Mouse (Mus musculus) forelimb bud, embryonic 11.5 days (tissue): ENCODE results near the gene Ubox5.
"Not testable (repeated sequence)": the region's sequence is repeated elsewhere in the genome, so short reads cannot be mapped to it uniquely, and the experiment has no call there.

Experiments
- DNase-seq: peaks from one replicate; pipeline ENCODE4 v3.0.0-alpha.2; 2012; ENCODE audit warnings: low read depth, low spot score

The Ubox5 gene

DNA sequence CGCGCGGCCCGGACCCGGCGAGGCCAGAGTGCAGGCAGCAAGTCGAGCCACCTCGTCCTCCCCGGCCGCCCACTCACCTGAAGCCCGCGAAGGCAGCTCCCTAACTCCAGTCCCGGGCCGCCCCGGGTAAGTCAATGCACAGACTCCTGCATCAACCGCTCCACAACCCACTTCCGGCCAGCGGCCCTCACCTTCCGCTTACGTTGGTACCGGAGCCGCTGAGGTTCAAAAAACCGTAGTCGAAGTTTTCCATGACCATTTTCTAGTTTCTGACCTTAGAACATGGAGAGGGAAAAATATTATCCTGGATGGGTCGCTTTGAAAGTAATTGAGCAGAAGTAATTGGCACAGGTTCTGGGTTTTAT is at the start of gene Ubox5, which contains the start of gene Fastkd5:
Ubox5 (minus strand) TSS at position 200 of the 365 bp plus-strand sequence.
Fastkd5 (minus strand) TSS at position 189 of the 365 bp plus-strand sequence.
- DNase-seq: peak; percentile 83

DNA sequence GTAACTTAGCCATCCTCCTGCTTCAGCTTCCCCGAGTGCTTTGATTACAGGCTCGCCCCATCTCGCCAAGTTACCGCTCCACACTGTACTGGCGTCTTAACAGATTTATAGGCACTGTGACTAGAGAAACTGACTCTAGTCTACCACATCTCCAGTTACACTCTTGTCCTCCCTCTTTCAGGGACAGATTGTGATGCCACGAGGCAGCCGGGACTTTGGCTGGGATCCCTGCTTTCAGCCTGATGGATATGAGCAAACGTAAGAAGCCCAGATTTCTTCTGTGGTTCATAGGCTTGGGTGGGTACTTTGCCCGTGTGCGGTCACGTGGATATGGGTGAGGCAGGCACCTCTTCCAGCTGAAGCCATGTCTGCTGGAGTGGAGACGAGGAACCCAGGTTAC is 49.3 kb upstream of the Ubox5 start:
- DNase-seq: no peak

DNA sequence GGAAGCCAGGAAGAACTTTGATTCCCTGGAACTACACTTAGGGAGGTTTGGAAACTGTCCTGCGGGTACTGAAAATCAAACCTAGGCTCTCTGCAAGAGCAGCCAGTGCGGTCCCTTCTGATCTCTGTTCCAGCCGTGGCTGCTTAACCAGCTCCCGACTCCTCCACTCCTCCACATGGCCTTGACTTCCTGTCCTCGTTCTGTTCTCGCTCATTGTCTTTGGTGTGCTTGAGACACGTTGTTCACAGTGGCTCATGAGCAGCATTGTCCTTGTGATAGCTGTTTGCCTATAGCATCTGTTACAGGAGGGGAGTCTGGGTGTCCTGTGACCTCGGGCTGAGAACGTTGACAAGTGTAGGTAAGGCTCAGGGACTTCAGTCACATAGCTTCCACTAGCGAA is 47.4 kb upstream of the Ubox5 start:
- DNase-seq: no peak

DNA sequence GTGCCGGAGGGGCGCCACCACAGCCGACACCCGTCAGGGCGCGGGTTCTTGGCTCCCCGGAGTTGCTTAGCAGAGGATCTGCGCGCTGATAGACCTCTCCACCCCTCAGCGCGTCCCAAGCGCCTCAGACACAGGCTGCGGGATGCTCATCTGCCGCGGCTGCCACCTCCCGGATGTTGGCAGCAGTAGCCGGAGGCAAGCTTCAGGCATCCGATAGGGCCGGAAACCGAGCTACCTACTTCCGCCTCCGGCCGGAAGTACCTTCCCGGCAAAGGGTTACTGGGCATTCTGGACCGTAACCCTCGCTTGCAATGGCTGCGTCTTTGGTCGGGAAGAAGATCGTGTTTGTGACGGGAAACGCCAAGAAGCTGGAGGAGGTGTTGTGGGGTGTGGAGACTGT is 37.7 kb upstream of the Ubox5 start, which contains the start of gene Itpa:
Itpa (plus strand) TSS at position 52 of the 400 bp plus-strand sequence.
- DNase-seq: peak; percentile 88

DNA sequence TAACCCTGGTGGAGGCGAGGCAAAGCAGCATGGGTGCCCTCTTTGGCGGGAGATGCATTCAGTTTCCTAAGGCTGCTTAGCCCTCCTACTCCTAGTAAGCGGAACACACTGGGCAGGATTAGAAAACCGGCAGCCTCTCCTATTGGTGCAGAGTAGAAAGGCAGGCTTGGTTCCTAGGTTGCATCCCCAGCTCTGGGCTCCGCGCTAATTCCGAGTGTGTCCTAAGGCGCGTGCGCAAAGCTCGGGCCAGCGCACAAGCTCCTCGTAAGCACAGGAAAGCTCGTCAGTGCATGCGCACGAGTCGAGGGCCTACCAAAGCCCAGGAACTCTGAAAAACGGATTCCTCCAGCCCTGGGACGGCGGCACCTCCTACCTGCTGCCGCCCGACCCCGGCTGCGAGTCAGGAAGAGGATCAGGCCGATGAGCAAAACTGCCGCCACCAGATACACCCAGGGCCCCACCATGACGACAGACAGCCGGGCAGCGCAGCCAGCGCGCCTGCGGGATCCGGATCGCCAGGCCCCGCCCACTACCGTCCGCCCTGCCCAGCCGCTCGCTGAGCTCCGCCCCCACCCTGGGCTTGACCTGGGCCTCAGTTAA is 34.4 kb upstream of the Ubox5 start, which contains the start of gene Ddrgk1:
Ddrgk1 (minus strand) TSS at position 558 of the 600 bp plus-strand sequence.
- DNase-seq: peak; percentile 97

DNA sequence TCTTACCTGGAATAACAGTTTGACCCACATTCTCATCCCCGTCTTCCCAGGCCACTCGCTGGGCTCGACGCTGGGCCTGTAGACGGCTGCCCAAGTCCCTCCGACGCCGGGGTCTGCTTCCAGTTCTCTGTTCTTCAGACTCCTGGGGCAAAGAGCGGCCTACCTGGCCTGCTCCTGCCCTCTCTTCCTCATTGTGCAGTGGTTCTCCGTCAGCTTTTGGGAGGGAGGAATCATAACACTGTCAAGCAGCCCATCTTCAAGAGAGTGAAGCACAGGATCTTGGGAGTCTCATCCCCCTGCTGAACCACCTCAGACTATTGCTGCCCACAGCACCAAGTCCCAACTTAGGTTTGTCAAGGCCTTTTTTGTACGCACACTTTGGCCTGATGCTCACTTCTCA is 33.5 kb upstream of the Ubox5 start:
- no peak for DNase-seq

DNA sequence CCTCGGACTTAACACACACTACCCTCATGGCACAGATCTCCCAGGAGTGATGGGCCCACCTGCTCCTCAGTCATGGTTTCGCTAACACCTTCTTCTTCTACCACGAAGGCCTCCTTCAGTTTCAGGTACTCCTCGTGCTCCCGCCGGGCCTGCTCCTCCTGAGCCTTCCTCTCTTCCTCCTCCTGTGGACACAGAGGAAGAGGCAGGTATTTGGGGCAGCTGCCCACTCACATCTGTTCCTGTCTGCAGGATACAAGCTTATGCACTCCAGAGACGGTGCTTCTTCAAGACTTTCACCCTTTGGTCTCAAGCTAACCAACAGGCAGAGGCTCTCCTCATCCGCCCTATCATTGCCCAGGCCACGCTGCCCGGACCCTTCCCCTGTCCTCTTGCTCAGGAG is 28.7 kb upstream of the Ubox5 start:
- no peak for DNase-seq

DNA sequence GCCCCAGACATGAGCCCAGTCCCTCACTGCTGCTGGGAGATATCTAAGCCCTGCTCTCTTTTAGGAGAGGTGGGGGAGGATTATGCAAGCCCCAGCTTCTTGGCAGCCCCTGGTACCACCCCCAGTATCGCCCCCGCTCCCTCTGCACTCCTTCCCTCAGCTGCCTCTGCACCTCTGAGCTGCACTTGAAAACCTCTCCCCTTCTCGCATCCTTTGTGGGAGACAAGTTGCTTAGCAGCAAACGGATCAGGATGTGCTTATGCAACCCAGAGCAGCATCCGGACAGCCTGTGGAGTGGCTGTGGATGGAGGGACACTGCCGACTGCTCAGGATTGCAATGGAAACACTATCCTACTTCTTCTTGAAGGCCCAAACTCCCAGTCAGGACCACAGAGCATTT is 27.7 kb upstream of the Ubox5 start:
- DNase-seq: no peak

DNA sequence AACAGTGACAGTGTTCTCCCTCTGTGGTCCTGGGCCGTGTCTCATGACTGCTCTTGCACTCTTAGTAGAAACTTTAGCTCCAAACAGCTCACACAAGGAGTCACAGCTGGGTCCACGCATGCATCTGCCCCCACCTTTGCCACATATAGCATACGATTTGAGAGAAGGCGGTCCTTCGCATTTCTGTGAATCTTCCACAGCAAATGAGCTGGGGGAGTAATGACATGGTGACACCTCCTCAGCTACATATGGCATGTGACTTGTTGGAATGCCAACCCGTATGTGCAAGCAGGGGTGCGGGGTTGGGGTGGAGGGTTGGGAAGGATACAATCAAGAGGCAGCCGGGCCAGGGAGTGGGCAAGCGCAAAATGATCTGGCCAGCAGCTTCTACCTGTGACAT is 26.7 kb upstream of the Ubox5 start:
- DNase-seq: no peak

DNA sequence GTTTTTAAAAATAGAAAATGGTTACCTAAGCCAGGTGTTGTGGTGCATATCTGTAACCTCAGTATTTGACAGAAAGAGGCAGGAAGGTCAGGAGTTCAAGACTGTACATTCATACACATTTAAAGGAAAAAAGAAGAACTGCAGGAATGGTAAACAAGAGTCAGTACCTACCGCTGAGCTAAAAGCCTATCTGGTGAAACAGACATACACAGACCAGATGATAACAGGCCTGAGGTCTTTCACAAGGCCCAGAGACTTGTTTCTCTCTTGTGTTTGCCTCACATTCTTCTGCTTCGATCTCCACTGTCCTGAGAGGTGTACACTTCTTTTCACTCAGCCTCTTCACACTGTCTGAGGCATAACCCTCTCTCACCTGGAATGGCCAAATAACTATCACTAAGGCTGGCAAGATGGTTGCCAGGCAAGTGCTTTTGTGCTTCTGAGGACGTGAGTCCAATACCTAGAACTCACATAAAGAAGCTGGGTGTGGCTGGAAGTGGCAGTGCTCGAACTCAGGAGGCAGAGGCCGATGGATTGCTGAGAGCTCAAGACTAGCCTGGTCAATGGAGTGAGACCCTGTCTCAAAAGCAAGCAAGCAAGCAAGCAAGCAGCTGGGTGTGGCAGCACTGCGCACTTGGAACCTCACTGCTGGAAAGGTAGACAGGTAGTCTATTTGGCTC is 26.0 kb upstream of the Ubox5 start:
- DNase-seq: no peak

DNA sequence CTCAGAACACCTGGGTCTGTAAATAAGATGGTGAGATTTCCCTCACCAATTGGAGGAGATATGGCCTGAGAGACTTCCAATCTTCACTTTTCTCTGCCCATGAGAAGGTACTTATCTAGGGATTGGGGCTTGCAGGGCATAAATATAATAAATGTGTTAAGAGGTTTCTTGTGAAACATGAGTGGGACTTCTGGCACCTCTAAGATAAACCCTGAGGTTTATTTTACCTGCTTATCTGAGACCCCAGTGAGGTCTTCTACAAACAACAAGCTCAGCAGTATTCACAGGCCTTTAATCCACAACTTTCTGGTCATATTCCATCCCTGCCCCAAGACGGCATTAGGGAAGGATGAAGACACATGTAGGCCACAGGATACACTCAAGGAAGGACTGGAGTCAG is 23.9 kb upstream of the Ubox5 start:
- no peak for DNase-seq

DNA sequence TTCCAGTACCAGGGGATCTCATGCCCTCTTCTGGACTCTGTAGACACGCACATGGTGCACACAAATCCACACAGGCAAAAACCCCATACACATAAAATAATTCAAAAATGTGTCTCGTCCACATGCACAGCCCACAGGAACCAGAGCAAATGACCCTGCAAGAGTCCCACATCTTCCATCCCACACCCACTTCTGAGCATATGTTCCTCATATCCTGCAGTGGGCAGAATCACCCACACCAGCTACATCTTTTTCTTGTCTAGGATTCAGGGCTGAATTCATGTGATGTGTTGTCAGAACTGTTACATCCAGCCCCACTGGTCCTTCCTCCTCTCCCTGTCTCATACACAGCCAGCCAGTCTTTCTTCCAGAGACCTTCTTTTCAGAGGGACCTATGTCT is 23.5 kb upstream of the Ubox5 start:
- no peak for DNase-seq

DNA sequence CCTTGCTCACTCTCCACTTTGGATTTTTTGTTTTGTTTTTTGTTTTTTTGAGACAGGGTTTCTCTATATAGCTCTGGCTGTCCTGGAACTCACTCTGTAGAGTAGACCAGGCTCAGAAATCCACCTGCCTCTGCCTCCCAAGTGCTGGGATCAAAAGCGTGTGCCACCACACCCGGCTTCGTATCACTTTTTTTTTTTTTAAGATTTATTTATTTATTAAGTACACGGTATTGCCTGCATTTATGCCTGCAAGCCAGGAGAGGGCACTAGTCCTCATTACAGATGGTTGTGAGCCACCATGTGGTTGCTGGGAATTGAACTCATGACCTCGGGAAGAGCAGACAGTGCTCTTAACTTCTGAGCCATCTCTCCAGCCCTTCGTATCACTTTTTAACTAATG is 19.2 kb upstream of the Ubox5 start:
- not testable (repeated sequence) for DNase-seq

DNA sequence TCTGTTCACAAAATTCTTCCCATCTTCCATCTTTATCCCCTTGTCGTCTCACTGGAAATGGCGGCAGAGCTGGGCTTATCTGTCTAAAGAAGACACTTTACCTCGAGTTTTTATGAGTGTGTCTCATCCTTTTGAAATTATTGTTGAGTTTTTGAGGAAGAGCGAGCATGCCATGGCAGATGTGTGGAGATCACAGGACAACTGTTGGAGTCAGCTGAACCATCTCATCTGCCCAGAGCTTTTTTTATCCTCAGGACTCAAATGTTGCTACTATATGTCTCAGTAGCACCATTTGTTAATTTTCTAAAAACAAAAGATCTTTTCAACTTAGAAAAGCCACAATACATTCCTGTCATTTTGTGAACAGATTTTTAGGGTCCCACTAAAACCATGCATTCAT is 15.4 kb upstream of the Ubox5 start:
- DNase-seq: no peak

DNA sequence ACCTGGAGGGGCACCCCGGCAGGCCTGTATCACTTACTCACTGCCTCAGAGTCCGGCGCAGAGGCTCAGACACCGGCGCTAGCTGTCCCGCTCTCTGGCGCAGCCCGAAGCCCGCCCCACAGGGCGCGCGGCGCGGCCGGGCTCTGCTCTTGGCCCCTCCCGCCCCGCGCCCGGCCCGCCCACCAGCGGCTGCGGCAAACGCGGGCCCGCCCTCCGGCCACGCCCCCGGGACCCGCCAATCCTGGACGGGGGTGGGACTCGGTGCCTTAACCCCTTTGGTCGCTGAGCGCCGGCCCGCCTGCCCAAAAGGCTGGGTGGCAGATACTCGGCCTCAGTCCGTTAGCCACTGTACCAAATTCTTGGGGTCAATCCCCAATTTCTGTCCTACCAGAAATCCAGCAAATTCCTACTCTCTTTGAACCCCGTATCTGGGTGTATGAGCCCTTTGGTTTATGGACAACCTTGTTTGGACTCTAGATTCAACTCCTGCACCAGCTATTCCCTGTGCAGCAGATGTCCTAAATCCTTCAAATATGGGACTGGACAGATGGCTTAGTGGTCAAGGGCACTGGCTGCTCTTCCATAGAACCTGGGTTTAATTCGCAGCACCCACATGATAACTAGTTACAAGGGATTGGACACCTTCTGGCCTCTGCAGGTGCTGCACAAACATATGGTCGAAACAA is 13.0 kb upstream of the Ubox5 start, which contains the start of gene Lzts3:
Lzts3 (minus strand) TSS at position 120 of the 686 bp plus-strand sequence.
- peak; percentile 82 for DNase-seq

DNA sequence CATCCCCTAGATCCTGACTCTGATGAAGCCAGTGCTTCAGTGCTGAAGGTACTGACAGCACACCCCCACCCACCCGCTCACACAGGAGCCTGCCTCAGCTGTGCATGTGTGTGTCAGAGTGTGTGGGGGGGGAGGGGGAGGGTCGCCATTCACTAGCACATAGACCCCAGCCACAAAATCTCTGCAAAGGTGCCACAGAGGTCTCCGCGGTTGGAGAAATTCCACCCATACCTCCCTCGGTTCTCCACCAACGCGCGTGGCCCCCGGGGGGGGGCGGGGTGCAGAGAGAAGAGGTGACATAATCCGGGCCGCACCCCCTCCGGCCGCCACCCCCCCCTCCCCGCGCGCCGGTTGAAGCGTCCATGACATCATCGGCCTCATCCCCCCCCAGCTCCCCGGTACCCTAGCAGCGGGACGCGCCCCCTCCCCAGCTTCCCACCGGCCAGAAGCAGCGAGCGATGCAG is 12.4 kb upstream of the Ubox5 start:
- no peak for DNase-seq

DNA sequence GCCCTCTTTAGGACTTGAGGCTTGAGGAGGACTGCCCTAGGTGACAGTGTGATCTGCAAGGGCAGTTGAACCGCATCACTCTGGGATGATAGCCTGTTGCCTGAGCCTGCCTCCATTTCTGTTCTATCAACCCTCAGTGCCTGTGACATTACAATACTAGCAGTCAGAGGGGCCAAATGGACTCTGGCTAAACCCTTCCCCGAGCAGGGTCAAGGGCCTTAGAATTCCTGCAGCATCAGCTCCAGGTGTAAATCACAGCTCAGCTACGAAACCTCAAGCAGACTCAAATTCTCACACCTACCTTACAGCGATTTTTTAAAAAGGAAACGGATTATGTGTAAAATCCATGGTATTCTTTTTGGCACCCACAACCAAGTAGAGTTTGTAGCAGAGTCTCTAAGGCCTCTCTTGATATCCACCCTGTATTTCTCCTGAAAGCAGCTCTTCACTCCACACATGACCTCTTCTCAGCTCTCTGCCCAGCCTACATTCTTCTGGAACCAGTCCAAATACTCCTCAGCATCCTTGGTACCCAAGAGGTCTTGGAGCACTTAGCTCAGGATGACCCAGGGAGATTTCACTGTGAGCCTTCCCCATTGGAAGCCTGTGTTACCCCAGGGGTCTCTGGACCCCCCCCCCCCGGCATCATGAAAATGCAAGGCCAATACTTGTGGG is 11.7 kb upstream of the Ubox5 start:
- DNase-seq: no peak

DNA sequence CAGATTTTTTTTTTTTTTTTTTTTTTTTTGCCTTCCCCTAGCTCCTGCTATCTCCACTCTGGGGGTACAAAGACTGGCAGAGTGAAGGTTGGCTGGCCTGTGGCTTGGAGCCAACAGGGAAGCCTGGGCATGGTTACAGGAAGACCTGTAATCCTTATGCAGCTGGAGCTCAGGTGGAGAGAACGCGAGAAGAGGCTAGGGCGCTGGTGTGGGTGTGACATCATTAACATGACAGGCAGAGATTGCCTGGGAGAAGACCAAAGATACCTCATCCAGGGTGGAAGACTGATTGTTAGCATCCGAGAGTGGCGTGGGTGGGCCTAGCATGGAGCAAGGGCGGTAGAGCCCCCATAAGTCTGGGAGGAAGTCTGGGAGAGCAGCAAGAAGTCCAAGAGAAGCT is 9.4 kb upstream of the Ubox5 start:
- DNase-seq: no peak

DNA sequence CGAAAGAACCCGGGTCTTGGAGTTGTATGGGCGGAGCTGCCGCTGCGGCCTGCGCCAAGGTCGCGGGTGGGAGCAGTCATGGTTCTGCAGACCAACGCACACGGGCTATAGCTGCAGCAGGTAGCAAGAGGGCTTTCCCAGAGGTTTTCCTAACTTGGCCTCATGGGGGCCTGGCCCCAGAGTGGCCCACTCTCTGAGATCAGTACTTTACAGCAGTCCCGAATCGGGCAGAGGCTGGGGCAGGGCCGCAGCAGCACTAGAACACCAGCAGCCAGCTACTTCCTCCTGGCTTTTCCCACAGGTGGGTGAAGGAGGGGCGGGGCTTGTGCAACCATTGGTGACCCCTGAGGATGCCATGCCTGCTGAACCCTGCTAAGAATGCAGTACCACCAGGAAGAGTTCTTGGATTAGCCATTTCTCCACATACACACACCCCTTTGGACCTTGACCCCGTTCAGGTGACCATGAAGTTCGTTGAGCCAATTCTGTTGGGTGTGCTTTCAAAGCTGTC is 8.3 kb upstream of the Ubox5 start:
- DNase-seq: no peak

DNA sequence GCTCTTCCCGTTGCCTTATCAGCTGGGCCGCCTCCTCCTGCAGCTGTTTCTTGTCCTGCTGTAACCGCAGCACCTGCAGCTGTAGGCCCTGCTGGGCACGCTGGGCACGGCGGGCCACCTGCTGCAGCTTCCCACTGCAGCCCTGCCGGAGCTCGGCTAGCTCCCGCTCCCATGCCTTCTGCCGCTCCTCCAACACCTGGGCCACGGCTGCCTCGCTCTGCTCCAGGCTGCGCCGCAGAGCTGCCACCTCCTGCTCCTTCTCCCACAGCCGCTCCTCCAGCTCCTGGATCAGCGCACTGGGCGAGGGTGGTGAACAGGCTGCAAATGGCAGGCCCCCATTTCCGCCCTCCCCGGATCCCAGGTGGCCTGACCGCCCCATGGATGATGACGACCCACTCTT is 6.0 kb upstream of the Ubox5 start:
- DNase-seq: no peak

DNA sequence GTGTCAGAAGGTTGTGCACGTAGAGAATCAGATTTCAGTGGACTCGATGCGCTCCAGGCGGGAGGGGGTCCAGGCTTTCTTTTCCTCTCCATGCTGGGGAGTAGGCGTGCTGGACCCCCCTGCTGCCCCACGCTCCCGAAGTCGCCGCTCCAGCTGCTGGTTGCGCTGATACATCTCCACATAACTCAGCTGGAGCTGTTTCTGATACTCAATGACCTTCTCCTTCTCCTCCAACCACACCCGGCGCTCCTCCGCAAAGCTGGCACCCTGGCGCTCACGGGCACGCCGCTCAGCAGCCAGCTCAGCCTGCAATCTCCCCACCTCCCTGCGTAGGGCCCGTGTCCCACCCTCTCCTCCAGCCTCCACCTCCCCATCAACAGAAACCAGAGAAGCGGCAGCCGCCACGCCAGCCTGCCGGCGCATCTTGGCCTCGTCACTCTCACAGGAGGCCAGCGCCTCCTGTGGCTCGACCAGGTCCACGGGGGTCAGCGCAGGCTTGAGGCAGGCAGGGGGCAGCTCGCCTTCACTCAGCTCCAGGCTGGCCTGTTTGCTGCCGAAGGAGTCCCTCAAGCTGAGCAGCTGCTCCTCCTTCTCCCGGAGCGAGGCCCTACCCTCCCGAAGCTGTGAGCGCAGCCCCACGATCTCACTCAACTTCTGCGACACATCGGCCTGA is 5.0 kb upstream of the Ubox5 start:
- no peak for DNase-seq
